Mouse (Mus musculus): ENCODE data around the gene Grhl3. TPM values are rescaled to one million over a fixed set of nuclear protein-coding genes. Genes with fewer than 3 reads are reported as not detected.

The Grhl3 gene
- polyA plus RNA-seq, 1 experiment = not detected

GRCm38 (mm10) chr4:135525057-135525456 lies 48.4 kb downstream of the Grhl3 start:
- H3K4me3 ChIP-seq (ENCODE audit: insufficient read depth, low read depth, low read length) = no peak overlapping the region
- H3K27ac ChIP-seq (replicated peaks; ENCODE audit: low read depth, low read length) = no peak overlapping the region
- no peaks in the 10 kb centered on the region for H3K4me1 ChIP-seq (ENCODE audit: control insufficient read depth, insufficient read depth, insufficient read length, low read length)

GRCm38 (mm10) chr4:135523939-135524338 lies 49.5 kb downstream of the Grhl3 start:
- H3K4me1 ChIP-seq (ENCODE audit: control insufficient read depth, insufficient read depth, insufficient read length, low read length) = no peaks in the 10 kb centered on the region
- H3K27ac ChIP-seq (replicated peaks; ENCODE audit: low read depth, low read length) = no peak overlapping the region
- no peak overlapping the region for H3K4me3 ChIP-seq (ENCODE audit: insufficient read depth, low read depth, low read length)

GRCm38 (mm10) chr4:135520421-135520820 lies 53.0 kb downstream of the Grhl3 start:
- Histone ChIP-seq H3K27ac (replicated peaks; ENCODE audit: low read depth, low read length) (no peak overlapping the region), H3K4me1 (ENCODE audit: control insufficient read depth, insufficient read depth, insufficient read length, low read length) (peaks cover 5% of the 10 kb centered on the region), H3K4me3 (ENCODE audit: insufficient read depth, low read depth, low read length) (no peak overlapping the region)

- H3K4me1 ChIP-seq (ENCODE audit: control insufficient read depth, insufficient read depth, insufficient read length, low read length) = peaks cover 11% of the 10 kb centered on the region
- H3K4me3 ChIP-seq (ENCODE audit: insufficient read depth, low read depth, low read length) = no peak overlapping the region
- no peak overlapping the region for H3K27ac ChIP-seq (replicated peaks; ENCODE audit: low read depth, low read length)
These were observed 55.3 kb downstream of the Grhl3 start for GRCm38 (mm10) chr4:135518135-135518534.

GRCm38 (mm10) chr4:135516351-135517316 lies 56.8 kb downstream of the Grhl3 start:
- Histone ChIP-seq H3K4me3 (ENCODE audit: insufficient read depth, low read depth, low read length) (no peak overlapping the region), H3K4me1 (ENCODE audit: control insufficient read depth, insufficient read depth, insufficient read length, low read length) (peaks cover 11% of the 10 kb centered on the region), H3K27ac (replicated peaks; ENCODE audit: low read depth, low read length) (peak overlapping the region; percentile 65)

GRCm38 (mm10) chr4:135514925-135515324 lies 58.5 kb downstream of the Grhl3 start:
- Histone ChIP-seq H3K4me3 (ENCODE audit: insufficient read depth, low read depth, low read length) (no peak overlapping the region), H3K27ac (replicated peaks; ENCODE audit: low read depth, low read length) (no peak overlapping the region), H3K4me1 (ENCODE audit: control insufficient read depth, insufficient read depth, insufficient read length, low read length) (peaks cover 11% of the 10 kb centered on the region)

GRCm38 (mm10) chr4:135513865-135514264 lies 59.6 kb downstream of the Grhl3 start:
- Histone ChIP-seq H3K4me1 (ENCODE audit: control insufficient read depth, insufficient read depth, insufficient read length, low read length) (peaks cover 11% of the 10 kb centered on the region), H3K4me3 (ENCODE audit: insufficient read depth, low read depth, low read length) (no peak overlapping the region), H3K27ac (replicated peaks; ENCODE audit: low read depth, low read length) (no peak overlapping the region)

- Histone ChIP-seq H3K27ac (replicated peaks; ENCODE audit: low read depth, low read length) (no peak overlapping the region), H3K4me3 (ENCODE audit: insufficient read depth, low read depth, low read length) (no peak overlapping the region), H3K4me1 (ENCODE audit: control insufficient read depth, insufficient read depth, insufficient read length, low read length) (no peaks in the 10 kb centered on the region)
These were observed 63.9 kb downstream of the Grhl3 start for GRCm38 (mm10) chr4:135509515-135509914.

GRCm38 (mm10) chr4:135508419-135509039 lies 64.9 kb downstream of the Grhl3 start:
- no peak overlapping the region for H3K27ac ChIP-seq (replicated peaks; ENCODE audit: low read depth, low read length)
- no peaks in the 10 kb centered on the region for H3K4me1 ChIP-seq (ENCODE audit: control insufficient read depth, insufficient read depth, insufficient read length, low read length)
- H3K4me3 ChIP-seq (ENCODE audit: insufficient read depth, low read depth, low read length) = no peak overlapping the region

- no peak overlapping the region for H3K27ac ChIP-seq (replicated peaks; ENCODE audit: low read depth, low read length)
- H3K4me3 ChIP-seq (ENCODE audit: insufficient read depth, low read depth, low read length) = no peak overlapping the region
- H3K4me1 ChIP-seq (ENCODE audit: control insufficient read depth, insufficient read depth, insufficient read length, low read length) = no peaks in the 10 kb centered on the region
These were observed 65.7 kb downstream of the Grhl3 start for GRCm38 (mm10) chr4:135507547-135508350.

- no peaks in the 10 kb centered on the region for H3K4me1 ChIP-seq (ENCODE audit: control insufficient read depth, insufficient read depth, insufficient read length, low read length)
- no peak overlapping the region for H3K27ac ChIP-seq (replicated peaks; ENCODE audit: low read depth, low read length)
- H3K4me3 ChIP-seq (ENCODE audit: insufficient read depth, low read depth, low read length) = no peak overlapping the region
These were observed 67.6 kb downstream of the Grhl3 start for GRCm38 (mm10) chr4:135505794-135506193.

GRCm38 (mm10) chr4:135501587-135501986 lies 71.8 kb downstream of the Grhl3 start:
- H3K4me3 ChIP-seq (ENCODE audit: insufficient read depth, low read depth, low read length) = no peak overlapping the region
- H3K4me1 ChIP-seq (ENCODE audit: control insufficient read depth, insufficient read depth, insufficient read length, low read length) = no peaks in the 10 kb centered on the region
- no peak overlapping the region for H3K27ac ChIP-seq (replicated peaks; ENCODE audit: low read depth, low read length)

- H3K27ac ChIP-seq (replicated peaks; ENCODE audit: low read depth, low read length) = no peak overlapping the region
- H3K4me1 ChIP-seq (ENCODE audit: control insufficient read depth, insufficient read depth, insufficient read length, low read length) = 0 out of 2 replicates have a peak, but pooled peaks cover 2% of the 10 kb centered on the region
- H3K4me3 ChIP-seq (ENCODE audit: insufficient read depth, low read depth, low read length) = no peak overlapping the region
These were observed 73.6 kb downstream of the Grhl3 start for GRCm38 (mm10) chr4:135499831-135500230.

- Histone ChIP-seq H3K4me1 (ENCODE audit: control insufficient read depth, insufficient read depth, insufficient read length, low read length) (peaks cover 6% of the 10 kb centered on the region; the same call in 1 of the 2 replicates), H3K4me3 (ENCODE audit: insufficient read depth, low read depth, low read length) (no peak overlapping the region), H3K27ac (replicated peaks; ENCODE audit: low read depth, low read length) (no peak overlapping the region)
These were observed 75.3 kb downstream of the Grhl3 start for GRCm38 (mm10) chr4:135498136-135498535.

GRCm38 (mm10) chr4:135495810-135496209 lies 77.6 kb downstream of the Grhl3 start:
- Histone ChIP-seq H3K4me3 (ENCODE audit: insufficient read depth, low read depth, low read length) (peak overlapping the region; percentile 84), H3K27ac (replicated peaks; ENCODE audit: low read depth, low read length) (no peak overlapping the region), H3K4me1 (ENCODE audit: control insufficient read depth, insufficient read depth, insufficient read length, low read length) (peaks cover 6% of the 10 kb centered on the region; the same call in 1 of the 2 replicates)
